Mouse (Mus musculus) frontal cortex, postnatal 36 days (tissue): Measurements from ENCODE around the gene Mtr.

Experiments
- DNase-seq, 2 experiments: peaks; one replicate each; pipeline ENCODE4 v3.0.0; 2022; ENCODE audit warnings: low spot score in 2 of 2

The Mtr gene

DNA sequence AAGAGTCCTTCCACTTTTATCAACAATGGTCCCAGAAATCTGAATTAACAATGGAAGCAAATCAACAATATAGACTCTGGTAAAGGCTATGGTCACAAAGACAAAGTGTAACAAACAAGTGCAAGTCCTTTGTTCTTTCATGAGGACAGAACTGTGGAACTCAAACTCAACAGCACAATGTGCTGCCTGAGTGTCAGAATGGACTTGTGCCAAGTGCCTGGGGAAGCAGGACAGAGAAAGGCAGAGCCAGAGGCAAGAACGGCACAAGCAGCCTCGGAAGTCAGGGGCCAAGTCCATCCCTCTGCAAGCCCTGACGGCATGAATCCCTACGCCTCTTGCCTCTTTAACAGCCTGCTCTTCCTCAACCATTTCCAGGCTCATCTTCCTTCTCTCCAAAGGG, 13.9 kb downstream of the Mtr start:
- no peak for DNase-seq

DNA sequence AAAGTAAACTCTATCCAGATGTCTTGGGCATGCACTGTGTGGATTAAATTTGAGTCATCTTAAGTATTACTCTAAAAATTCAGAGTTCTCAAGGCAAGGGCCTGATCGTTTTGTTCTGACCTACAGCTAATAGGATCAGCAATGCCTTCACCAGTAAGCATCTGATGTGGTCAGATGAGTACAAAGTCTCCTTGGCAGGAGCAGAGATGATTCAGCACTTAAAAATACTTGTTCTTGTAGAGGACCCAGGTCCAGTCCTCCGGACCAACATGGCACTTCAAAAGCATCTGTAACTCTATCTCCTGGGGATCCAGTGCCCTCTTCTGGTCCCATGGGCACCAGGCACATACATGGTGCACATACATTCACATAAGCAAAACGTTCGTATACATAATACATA, 25.8 kb downstream of the Mtr start:
- no peak for DNase-seq

DNA sequence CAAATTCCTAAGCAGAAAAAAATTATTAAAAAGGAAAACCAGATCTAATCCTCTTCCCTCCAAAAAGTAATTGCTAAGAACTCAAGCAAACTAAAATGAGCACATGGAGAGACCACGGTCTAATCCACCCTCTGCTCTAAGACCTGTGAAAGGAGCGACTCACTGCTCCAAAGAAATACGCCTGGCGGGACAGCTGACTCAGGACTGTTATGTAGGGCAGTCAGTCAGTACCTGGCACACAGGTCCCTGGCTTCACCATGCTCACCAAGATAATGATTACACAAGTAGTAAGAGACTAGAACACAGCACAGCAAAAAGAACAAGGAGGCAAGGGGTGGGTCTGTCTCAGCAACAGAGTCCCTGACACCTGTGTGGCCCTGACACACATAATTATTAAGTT, 29.7 kb downstream of the Mtr start:
- no peak for DNase-seq

DNA sequence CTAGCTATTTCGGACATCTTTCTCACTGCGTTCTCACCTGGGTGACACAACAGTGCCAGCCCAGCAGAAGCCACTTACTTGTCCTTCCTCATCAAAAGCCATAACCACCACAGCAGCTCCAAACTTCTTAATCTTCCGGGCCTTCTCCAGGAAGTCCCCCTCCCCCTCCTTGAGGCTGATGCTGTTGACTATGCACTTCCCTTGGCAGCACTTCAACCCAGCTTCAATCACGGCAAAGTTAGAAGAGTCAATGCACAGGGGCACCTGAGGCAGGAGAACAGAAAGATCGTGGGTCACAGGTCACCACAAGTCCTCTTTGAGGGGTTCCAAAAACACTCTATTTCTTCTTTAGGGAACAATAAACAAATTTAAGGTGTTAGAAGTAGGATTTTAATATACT, 30.3 kb downstream of the Mtr start:
- DNase-seq = no peak

DNA sequence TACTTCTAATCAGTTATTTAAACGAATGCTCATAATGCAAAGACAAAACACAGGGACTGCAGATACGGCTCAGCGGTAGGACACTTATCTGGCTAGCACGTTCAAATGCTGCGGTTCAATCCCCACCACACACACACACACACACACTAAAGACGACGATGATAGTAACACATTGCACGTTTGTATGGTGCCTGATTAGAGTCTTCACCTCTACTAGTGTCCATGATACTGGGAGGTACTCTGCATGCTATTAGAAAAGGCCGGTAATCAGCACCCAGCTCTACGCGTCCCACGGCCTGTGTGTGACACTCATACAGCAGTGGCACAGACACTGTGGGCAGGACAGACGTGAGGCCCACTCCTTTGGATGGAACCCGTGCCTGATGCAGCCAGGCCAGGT, 39.3 kb downstream of the Mtr start:
- no peak for DNase-seq

DNA sequence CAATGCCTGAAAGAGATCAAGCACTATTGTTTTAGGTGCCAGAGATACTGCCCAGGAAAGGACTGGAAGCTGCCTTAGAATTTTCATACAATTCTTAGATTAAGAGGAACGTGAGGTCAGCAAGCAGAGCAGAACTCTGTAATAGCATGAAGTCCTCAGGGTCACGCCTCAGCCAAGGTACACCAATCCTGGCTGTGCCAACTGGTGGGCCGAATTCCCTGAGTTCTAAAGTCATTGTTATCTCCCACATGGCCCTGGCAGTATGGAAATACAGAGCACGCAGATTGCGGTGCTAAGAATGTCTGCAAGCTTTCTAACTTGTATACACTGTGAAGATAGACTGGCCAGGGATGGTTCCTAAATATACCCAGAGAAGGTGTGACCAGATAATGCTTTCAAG, 43.0 kb downstream of the Mtr start:
- DNase-seq = no peak

DNA sequence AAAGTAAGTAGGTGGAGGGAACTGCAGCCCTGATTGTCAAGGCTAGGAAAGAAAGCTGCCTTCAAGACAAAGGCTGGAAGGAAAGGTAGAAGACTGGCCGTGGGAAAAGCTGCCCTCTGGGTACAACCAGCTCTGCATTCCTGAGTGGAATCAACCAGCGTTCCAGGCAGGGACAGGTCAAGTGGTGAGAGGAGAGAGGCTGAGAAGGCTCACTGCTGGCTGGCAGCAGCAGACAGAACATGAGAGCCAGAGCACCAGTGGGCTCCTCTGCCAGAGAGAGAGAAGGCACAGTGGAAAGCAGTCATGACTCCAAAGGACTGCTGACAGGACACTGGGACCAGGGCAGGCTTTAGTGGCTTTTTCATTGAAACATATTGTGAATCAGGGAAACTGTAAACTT, 46.9 kb downstream of the Mtr start:
- no peak for DNase-seq

DNA sequence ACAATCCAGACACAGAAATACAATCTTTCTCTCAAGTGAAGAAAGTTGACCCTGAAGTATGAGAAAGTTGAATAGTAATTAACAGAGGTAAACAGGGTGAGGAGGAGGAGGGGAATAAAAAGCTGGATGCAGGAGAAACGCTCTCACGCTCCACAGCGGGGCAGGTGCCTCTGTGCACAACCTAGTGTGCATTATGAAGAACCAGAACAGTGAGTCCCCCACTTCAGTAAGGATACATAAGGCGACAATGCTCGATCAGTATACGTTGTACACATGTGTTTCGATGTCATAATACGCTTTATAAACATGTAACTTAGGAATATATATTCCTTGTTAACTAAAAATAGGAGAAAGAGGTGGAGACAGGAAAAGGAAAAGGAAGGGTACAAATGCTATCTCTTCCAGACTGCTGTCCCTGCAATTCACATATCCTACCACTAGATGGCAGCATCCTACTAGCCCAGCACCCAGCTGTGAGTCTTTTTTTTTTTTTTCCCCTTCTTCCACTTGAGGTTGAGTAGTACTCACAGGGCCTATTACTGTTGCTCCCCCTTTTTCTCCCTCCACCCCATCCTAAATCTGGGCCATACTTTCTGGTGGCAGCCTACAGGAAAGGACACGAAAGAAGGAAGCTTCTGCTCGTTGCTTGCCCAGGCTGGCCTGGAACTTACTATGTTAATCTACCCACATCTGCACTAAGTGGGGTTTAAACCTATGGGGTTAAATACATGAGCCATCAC, 47.7 kb downstream of the Mtr start:
- DNase-seq = peak; percentile 38 to 46

DNA sequence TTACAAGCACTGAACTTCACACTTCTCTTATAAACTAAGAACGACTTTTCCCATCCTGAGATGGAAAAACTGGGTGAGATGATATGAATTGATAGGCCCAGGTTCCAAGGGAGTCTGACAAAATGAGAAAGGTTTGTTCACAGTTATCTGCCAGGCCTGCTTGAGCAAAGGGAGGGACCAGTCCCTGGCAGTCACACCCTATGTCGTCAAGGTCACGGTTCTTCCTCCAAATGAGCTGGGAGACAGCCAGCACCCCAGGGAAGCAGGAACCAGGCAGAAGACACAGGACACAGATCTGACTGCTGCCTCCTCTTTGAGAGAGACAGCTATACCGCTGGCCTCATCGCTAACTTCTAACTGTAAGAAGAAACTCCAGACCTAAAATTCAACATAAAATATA, 57.5 kb downstream of the Mtr start:
- no peak for DNase-seq

DNA sequence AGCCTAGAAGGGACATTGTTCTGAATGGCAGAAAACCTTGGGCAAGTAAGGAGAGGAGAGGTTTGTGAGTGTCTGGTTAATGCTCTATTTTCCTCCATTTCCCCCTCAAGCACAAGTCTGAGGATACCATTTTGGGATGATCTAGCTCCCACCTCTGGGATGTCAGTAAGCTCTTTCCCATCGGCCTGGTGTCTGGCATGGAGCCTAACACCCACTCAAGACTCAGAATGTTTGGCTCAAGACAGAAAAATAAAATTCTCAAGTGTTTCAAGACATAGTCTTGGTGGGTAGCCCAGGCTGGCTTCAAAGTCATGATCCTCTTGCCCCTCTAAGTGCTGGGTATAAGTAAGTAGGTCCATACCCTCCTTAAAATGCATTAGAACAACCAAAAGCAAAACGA, 59.4 kb downstream of the Mtr start:
- peak in 1 of 2 experiments; percentile 43 for DNase-seq

DNA sequence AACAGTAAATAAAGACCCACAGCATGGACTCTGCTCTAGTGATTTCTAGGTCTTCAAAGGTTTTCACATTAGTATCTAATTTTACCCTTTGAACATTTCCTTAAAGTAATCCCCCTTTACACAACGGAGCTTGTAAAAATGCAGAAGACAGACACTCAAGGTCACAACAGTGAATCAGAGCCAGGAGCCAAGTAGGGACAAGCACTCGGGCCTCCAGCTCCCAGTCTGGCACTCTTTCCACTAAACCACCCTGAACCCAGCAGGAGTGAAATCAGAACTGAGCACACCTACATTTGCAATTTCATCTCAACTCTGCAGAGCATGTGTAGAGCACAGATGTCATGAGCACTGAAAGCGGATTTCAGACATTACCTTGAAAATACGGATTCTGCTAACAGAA, 61.1 kb downstream of the Mtr start:
- no peak for DNase-seq

DNA sequence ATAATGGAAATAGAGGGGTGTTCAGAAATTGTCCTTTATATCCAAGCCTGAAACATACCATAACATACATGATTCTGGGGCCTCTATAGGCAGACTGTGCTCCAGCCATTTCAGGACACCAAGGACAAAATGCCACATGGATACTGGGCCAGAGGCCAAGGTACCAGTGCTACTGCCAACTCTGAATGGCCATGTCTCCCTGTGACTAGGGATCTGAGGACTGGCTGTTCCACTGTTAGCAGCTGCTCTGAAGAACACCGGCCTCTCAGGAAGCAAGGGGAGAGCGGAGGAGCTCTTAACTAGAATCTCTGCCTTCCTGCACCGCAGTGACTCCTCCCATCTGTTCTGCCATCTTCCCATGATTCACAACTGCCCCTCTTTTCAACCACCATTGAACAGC, 61.9 kb downstream of the Mtr start:
- no peak for DNase-seq

DNA sequence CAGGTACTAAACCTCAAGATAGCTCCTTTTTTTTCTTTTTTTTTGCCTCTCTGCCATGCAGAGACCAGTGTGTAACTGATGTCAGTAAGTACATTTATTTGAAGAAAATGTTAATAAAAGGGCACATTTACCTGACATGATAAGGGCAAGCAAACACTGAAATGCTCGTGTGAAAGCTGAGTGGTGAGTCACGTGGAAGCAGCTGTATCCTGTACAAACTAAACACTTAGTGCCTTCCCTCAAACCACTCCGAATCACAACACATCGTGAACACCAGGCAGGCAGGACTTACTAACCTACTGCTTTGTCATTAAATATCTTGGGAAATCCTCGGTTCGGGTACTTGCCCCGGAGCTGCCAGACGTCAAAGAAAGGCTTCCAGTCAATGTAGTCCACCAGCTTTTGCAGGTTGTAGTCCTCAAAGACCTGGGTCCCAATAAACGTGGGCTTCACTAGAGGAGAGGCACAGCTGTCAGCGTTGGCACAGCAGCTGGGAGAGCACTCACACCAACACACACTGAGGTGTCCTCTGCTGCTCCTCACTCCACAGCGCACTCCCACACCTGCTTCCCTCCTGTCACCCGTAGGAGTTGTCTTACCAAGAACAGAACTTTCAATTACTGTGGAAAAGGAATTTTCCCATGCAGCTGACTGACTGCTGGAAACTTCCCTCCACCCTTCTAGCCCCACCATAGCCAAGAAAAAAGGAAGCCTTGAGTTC, 62.8 kb downstream of the Mtr start:
- DNase-seq = peak; percentile 58 to 62

DNA sequence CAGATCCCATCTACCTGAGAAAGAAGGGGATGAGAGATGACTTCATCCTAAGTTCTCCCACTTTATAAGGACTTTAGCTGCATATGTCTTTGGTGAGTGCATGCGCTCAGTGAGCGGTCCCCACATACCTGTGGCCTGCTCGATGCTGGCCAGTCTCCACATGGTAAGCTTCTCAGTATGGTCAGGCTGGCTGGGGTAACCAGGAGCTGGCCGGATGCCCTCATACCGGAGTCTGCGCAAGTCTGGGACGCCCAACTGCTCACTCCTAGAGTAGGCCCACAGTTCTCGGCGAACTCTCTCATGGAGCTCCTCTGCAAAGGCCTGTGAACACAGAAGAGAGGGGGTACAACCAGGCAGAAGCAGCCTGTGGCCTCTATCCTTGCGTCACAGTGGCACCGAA, 68.7 kb downstream of the Mtr start:
- no peak for DNase-seq

DNA sequence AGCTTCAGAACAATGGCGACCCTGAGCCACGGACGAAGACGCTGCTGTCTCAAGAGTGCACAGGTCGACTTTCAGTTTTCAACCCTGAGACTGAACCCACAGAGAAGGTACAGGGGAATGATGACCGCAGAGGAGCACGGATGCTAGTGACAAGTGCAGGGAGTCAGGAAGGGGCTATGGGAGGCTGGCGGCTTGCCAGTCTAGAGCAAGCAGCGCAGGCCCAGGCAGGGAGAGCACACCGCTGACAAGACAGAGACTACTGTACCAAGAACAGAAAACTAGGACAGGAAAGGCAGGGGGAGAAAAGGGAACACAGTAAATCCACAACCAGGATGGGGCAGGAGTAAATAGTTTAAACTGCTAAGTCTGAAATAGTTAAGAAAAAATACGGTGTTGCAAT, 69.1 kb downstream of the Mtr start:
- no peak for DNase-seq

DNA sequence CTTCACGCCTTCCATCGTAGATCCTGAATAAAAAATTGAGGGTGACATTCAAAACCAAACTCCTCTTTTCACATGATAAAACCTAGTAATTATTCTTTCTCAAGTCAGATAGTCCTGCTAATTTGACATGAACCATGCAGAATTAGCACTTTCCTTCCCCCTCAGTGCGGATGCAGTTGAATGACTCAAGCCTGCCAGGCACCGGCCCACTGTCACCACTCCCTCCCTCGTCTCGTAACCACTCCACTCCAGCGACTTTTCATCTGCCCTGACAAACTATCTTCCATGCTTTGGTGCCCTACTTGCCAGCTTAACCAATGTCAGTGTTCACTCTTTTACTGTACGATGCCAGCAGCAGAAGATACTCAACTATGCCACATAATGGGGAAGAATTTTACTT, 78.4 kb downstream of the Mtr start:
- no peak for DNase-seq

DNA sequence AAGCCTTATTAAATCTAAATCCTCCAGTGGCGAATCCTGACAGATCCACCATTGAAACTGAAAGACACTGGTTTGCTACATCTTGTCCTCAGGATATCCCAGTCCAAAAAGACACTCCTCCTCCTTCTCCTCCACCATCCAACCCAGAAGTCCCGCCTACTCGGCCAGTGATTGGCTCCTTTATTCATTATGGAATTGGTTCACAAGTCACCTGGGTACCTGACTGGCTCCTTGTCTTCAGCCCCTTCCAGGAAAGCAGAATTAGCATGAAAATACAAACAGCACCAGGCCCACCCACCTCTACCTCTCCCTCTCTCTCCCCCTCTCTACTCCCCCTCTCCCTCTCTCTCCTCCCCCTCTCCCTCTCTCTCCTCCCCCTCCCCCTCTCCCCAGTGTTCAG, 81.2 kb downstream of the Mtr start:
- no peak for DNase-seq

DNA sequence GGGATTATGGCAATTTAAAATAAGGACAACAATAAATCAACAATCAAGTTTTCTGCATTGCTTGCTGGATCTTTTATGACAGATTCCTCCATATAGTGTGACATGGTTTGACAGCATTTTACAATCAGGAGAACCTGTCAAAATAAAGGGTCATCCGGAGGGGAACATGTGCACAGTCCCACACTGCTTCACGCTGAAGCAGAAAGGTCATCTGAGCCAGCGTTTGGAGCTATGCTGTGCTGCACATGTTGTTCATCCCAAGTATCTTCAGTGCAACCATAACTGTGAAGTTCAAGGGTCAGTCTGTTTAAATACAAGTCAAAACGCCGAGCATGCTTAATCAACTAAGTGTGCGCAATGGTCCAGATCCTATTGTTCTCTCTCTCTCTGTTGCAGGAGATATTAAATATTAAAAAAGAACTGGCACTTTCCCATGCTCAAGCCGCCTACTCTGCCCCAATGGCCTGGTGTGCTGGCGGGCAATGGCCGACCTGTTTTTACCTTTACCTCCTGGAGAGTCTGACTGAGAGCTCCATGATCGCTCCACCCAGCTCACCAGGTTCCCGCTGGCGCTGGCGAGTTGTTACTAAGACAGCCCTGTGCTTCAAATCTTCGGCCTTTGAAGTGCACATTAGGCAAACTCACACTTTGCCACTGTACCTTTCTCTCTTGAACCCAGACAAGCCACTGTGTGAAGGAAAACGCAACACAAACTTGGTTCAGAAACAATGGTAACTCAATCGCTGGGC, 81.8 kb downstream of the Mtr start:
- no peak for DNase-seq

DNA sequence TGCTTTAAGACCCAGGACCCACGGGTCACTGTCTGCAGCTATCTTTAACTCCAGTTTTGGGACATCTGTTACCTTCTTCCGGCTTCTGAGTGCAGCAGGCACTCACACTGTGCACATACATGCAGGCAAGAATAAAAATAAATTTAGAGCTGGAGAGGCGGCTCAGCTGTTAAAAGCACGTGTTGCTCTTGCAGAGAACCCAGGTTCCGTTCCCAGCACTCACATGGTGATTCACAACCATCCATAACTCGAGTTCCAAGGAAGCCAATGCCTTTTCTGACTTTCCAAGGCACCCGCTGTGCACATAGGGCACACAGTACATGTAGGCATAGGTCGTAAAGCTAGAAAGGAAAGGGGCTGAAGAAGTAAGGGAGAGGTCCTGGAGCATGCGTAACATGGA, 90.6 kb downstream of the Mtr start:
- no peak for DNase-seq

DNA sequence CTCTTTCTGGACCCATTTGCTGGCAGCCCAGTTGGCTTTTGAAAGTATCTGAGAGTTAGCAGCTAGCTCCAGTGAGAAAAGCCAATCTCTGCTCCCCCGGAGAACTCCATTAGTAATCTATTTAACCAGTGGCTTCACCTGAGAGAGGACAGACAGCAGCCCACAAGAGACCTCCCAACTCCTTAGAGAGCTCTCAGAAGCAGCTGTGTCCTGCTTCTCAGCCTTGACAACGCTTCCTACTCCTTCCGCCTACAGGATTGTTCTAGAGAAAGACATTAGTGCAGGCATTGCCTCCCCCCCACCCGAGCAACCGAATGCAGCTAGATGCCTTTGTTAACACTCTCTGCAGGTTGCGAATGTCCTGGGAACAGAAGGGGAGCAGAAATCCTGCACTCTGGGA, 91.5 kb downstream of the Mtr start:
- DNase-seq = peak; percentile 50 to 63

DNA sequence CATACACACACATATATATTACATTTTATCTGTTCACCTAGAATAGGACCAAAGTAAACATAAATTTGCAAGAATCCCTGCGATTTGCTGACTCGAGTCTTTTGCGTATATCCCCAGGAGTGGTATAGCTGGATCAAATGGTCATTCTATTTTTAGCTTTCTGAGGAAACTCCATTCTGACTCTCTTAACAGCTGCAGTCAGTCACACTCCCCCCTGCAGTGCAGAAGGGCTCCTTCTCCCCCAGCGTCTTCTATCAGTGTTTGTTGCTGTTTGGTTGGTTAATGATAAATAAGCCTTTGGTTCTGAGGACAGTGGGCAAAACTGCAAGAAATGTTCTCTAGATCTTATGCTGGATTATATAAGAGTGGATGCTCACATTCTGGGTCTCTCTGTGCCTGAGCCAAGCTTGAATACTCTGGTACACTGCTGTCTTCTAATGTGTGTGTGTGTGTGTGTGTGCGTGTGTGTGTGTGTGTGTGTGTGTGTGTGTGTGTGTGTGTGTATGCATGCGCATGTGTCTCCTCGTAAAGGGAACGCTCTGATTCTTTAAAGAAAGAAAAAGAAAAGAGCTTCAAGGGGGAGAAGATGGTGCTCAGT, 92.4 kb downstream of the Mtr start:
- DNase-seq = peak in 1 of 2 experiments; percentile 17

DNA sequence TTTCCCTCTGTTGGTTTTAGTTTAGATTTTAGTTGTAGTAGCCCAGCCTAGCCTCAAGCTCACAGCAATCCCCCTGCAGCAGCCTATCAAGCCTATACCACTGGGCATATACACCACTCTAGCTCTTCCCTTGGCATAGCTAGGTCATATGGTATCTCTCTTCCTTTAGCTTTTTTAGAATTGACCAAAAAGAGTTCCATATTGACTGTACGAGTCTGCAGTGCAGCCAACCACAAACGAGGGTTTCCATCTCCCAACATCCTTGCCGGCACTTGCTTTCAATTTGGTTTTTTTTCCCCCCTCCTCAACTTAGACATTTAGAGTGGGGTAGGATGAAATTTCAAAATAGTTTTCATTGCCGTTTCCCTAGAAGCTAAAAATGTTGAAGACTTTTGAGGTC, 95.5 kb downstream of the Mtr start:
- DNase-seq = no peak

DNA sequence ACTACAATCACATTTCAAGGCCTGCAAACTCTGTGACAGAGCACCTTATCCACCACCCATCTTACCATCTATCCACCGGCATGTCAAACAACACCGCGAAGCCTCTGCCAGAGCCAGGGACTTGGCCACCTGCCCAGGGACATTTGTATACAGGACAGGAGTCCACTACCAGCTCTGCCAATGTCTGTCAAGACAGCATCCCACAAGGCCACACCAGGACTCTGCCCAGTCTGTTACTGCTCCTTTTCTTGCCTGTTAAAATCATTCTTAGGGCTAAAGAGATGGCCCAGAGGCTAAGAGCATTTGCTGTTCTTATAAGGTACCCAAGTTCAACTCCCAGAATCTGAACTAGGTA, 97.8 kb downstream of the Mtr start:
- no peak for DNase-seq
